Comparison of ENCODE assay signal across 8 mouse cellular contexts in the genomic region with DNA sequence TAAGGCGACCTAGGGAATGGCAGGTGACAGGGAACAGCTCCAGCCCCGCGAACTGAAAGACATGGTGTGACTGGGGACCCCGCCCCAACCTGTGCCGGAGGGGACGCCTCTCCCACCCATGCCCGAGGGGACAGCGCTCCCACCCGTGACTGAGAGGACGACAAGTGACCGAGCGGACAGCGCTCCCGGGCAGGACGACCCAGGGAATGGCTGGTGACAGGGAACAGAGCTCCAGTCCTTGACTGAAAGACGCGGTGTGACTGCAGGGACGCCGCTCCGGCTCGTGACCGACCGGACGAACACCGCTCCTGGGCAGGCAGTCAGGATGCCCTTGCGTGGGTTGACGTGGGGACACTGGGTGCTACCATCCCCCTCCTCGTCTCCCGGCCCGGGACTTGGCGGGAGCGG. TPM values are rescaled to one million over a fixed set of nuclear protein-coding genes. Genes with fewer than 3 reads are reported as not detected.
DNase-seq lines count a peak whose midpoint lies in the region; ATAC-seq lines count a peak whose summit lies in the region.

No protein-coding gene starts in this region.

- DNase-seq in embryo, embryonic 10.5 days (ENCODE audit: low spot score): peak; percentile 34
- no peak for DNase-seq in embryo, embryonic 10 days (ENCODE audit: low spot score)
- DNase-seq in embryonic facial prominence, embryonic 14.5 days (ENCODE audit: low spot score): no peak
- peak; percentile 47 for DNase-seq in heart, adult 8-10 months (ENCODE audit: low spot score)
- peak; percentile 66 for DNase-seq in kidney, adult 18-20 months
- DNase-seq in midbrain, embryonic 11.5 days (ENCODE audit: low spot score, missing footprints): peak; percentile 93

- 0% methylated on average over 29 of the region's 32 CpGs for WGBS in embryonic facial prominence, embryonic 14.5 days
- WGBS in limb, embryonic 13.5 days: under 1% methylated on average over 32 of the region's 32 CpGs
- under 1% methylated on average over 32 of the region's 32 CpGs for WGBS in midbrain, embryonic 11.5 days
- under 1% methylated on average over 32 of the region's 32 CpGs for WGBS in stomach, embryonic 15.5 days

- no peaks in the 10 kb centered on the region for H3K36me3 ChIP-seq in embryonic facial prominence, embryonic 14.5 days (ENCODE audit: control insufficient read depth, insufficient read depth, low read length)
- peaks cover 4% of the 10 kb centered on the region for H3K36me3 ChIP-seq in limb, embryonic 13.5 days
- H3K36me3 ChIP-seq in midbrain, embryonic 11.5 days (ENCODE audit: control insufficient read depth, insufficient read depth, low read length): no peaks in the 10 kb centered on the region
- no peaks in the 10 kb centered on the region for H3K36me3 ChIP-seq in stomach, embryonic 15.5 days

- peak overlapping the region; percentile 100 for H3K4me2 ChIP-seq in embryonic facial prominence, embryonic 14.5 days (ENCODE audit: low read depth, low read length)
- peak overlapping the region; percentile 100 for H3K4me2 ChIP-seq in limb, embryonic 13.5 days (replicated peaks)
- H3K4me2 ChIP-seq in midbrain, embryonic 11.5 days: peak overlapping the region; percentile 100
- peak overlapping the region; percentile 98 for H3K4me2 ChIP-seq in stomach, embryonic 15.5 days

- H3K4me3 ChIP-seq in embryonic facial prominence, embryonic 14.5 days (ENCODE audit: low read depth, low read length): peak overlapping the region; percentile 93
- H3K4me3 ChIP-seq in limb, embryonic 13.5 days: peak overlapping the region; percentile 90
- peak overlapping the region; percentile 80 for H3K4me3 ChIP-seq in midbrain, embryonic 11.5 days (ENCODE audit: low read depth, low read length)
- peak overlapping the region; percentile 83 for H3K4me3 ChIP-seq in stomach, embryonic 15.5 days (replicated peaks)

- no peaks in the 10 kb centered on the region for H3K27me3 ChIP-seq in embryonic facial prominence, embryonic 14.5 days (replicated peaks; ENCODE audit: control insufficient read depth, insufficient read depth, low read length)
- 0 out of 2 replicates have a peak, but pooled peaks cover 3% of the 10 kb centered on the region for H3K27me3 ChIP-seq in limb, embryonic 13.5 days
- H3K27me3 ChIP-seq in midbrain, embryonic 11.5 days (ENCODE audit: control insufficient read depth, insufficient read depth, low read length): peaks cover 2% of the 10 kb centered on the region; the same call in 1 of the 2 replicates
- no peaks in the 10 kb centered on the region for H3K27me3 ChIP-seq in stomach, embryonic 15.5 days (replicated peaks)

- peak; percentile 9; the same call in 1 of the 2 replicates for ATAC-seq in embryonic facial prominence, embryonic 14.5 days (ENCODE audit: low read depth)
- peak; percentile 21 for ATAC-seq in limb, embryonic 13.5 days (ENCODE audit: low FRiP score, low read depth)
- ATAC-seq in midbrain, embryonic 11.5 days (ENCODE audit: low FRiP score): no peak; the same call in 1 of the 2 replicates
- ATAC-seq in stomach, embryonic 15.5 days (ENCODE audit: insufficient read depth, low FRiP score, low read depth): peak; percentile 3

- H3K27ac ChIP-seq in embryonic facial prominence, embryonic 14.5 days (replicated peaks; ENCODE audit: low read depth, low read length): no peak overlapping the region
- no peak overlapping the region for H3K27ac ChIP-seq in limb, embryonic 13.5 days
- no peak overlapping the region for H3K27ac ChIP-seq in midbrain, embryonic 11.5 days (ENCODE audit: low read depth, low read length)
- peak overlapping the region; percentile 84 for H3K27ac ChIP-seq in stomach, embryonic 15.5 days

- H3K4me1 ChIP-seq in embryonic facial prominence, embryonic 14.5 days (ENCODE audit: control insufficient read depth, insufficient read depth, low read length): peaks cover 11% of the 10 kb centered on the region
- peaks cover 18% of the 10 kb centered on the region for H3K4me1 ChIP-seq in limb, embryonic 13.5 days
- H3K4me1 ChIP-seq in midbrain, embryonic 11.5 days (ENCODE audit: control insufficient read depth, insufficient read depth, low read length): peaks cover 7% of the 10 kb centered on the region
- H3K4me1 ChIP-seq in stomach, embryonic 15.5 days: peaks cover 12% of the 10 kb centered on the region; the same call in 1 of the 2 replicates

- 0 out of 2 replicates have a peak, but pooled peaks cover 2% of the 10 kb centered on the region for H3K9me3 ChIP-seq in embryonic facial prominence, embryonic 14.5 days (ENCODE audit: control insufficient read depth, low read length)
- 0 out of 2 replicates have a peak, but pooled peaks cover 5% of the 10 kb centered on the region for H3K9me3 ChIP-seq in limb, embryonic 13.5 days
- no peaks in the 10 kb centered on the region for H3K9me3 ChIP-seq in midbrain, embryonic 11.5 days (ENCODE audit: control insufficient read depth, low read length)
- no peaks in the 10 kb centered on the region for H3K9me3 ChIP-seq in stomach, embryonic 15.5 days

- H3K9ac ChIP-seq in embryonic facial prominence, embryonic 14.5 days (ENCODE audit: low read depth, low read length): peak overlapping the region; percentile 83
- H3K9ac ChIP-seq in limb, embryonic 13.5 days: peak overlapping the region; percentile 83
- peak overlapping the region; percentile 73 for H3K9ac ChIP-seq in midbrain, embryonic 11.5 days (ENCODE audit: low read length)
- H3K9ac ChIP-seq in stomach, embryonic 15.5 days: peak overlapping the region; percentile 72

RNA-seq across cellular contexts. Expression of a gene that starts 1.6 kb away (rescaled TPM):
- 188 and 209 TPM in 2 replicates for polyA plus RNA-seq in embryonic facial prominence, embryonic 14.5 days (2014; fragmentation: Nextera tagmentation; extraction: Ambion mirVana)
- 100 to 1,000 TPM; 872 to 928 (median 908) TPM for total RNA-seq in heart, adult 8-10 months (2022)
- polyA plus RNA-seq in limb, embryonic 13.5 days (2015; fragmentation: Nextera tagmentation; extraction: Ambion mirVana): 145 and 158 TPM in 2 replicates
- polyA plus RNA-seq in midbrain, embryonic 11.5 days (2014; fragmentation: Nextera tagmentation; extraction: Ambion mirVana): 100 and 102 TPM in 2 replicates
- 195 TPM in 2 replicates for polyA plus RNA-seq in stomach, embryonic 15.5 days (2015; fragmentation: Nextera tagmentation; extraction: Ambion mirVana)

RNA-seq across cellular contexts. Expression of a gene that starts 26.6 kb away (rescaled TPM):
- 65.9 and 72.2 TPM in 2 replicates for polyA plus RNA-seq in embryonic facial prominence, embryonic 14.5 days (2014; fragmentation: Nextera tagmentation; extraction: Ambion mirVana)
- total RNA-seq in heart, adult 8-10 months (2022): 10 to 100 TPM; 14.4 to 18.8 (median 16.2) TPM
- 60.9 and 66.4 TPM in 2 replicates for polyA plus RNA-seq in limb, embryonic 13.5 days (2015; fragmentation: Nextera tagmentation; extraction: Ambion mirVana)
- polyA plus RNA-seq in midbrain, embryonic 11.5 days (2014; fragmentation: Nextera tagmentation; extraction: Ambion mirVana): 67.8 and 68.2 TPM in 2 replicates
- 72.2 and 75.6 TPM in 2 replicates for polyA plus RNA-seq in stomach, embryonic 15.5 days (2015; fragmentation: Nextera tagmentation; extraction: Ambion mirVana)

RNA-seq across cellular contexts. Expression of a gene that starts 48.4 kb away (rescaled TPM):
- 0.18 TPM in 1 of 2 replicates, not detected in the other for polyA plus RNA-seq in embryonic facial prominence, embryonic 14.5 days (2014; fragmentation: Nextera tagmentation; extraction: Ambion mirVana)
- total RNA-seq in heart, adult 8-10 months (2022): under 1 TPM in 1 of 4 experiments, not detected in 3; 0.22 TPM
- polyA plus RNA-seq in limb, embryonic 13.5 days (2015; fragmentation: Nextera tagmentation; extraction: Ambion mirVana): 0.15 TPM in 1 of 2 replicates, not detected in the other
- 0.11 TPM in 1 of 2 replicates, not detected in the other for polyA plus RNA-seq in midbrain, embryonic 11.5 days (2014; fragmentation: Nextera tagmentation; extraction: Ambion mirVana)
- 0.37 and 1.0 TPM in 2 replicates for polyA plus RNA-seq in stomach, embryonic 15.5 days (2015; fragmentation: Nextera tagmentation; extraction: Ambion mirVana)

RNA-seq across cellular contexts. Expression of a gene that starts 53.0 kb away (rescaled TPM):
- 1.0 TPM in 2 replicates for polyA plus RNA-seq in embryonic facial prominence, embryonic 14.5 days (2014; fragmentation: Nextera tagmentation; extraction: Ambion mirVana)
- under 1 TPM in 2 of 4 experiments, not detected in 2; 0.06 to 0.17 TPM for total RNA-seq in heart, adult 8-10 months (2022)
- polyA plus RNA-seq in limb, embryonic 13.5 days (2015; fragmentation: Nextera tagmentation; extraction: Ambion mirVana): 0.38 and 0.50 TPM in 2 replicates
- polyA plus RNA-seq in midbrain, embryonic 11.5 days (2014; fragmentation: Nextera tagmentation; extraction: Ambion mirVana): 0.90 and 1.3 TPM in 2 replicates
- 0.55 and 0.57 TPM in 2 replicates for polyA plus RNA-seq in stomach, embryonic 15.5 days (2015; fragmentation: Nextera tagmentation; extraction: Ambion mirVana)

Comparison
In these comparisons a context has a peak if more than half of its experiments do, and no peak if none do; other contexts are left out.
1. DNase-seq: peak in embryo, embryonic 10.5 days (single experiment), heart, adult 8-10 months (single experiment), kidney, adult 18-20 months (single experiment) and midbrain, embryonic 11.5 days (single experiment); none in embryo, embryonic 10 days (single experiment) and embryonic facial prominence, embryonic 14.5 days (single experiment).
2. Peak in every context shown above with its lines, with median percentiles within 50 percentile points of each other: H3K4me2 ChIP-seq, H3K4me3 ChIP-seq and H3K9ac ChIP-seq.